Mouse (Mus musculus): ENCODE results near the gene Slc5a2. TPM values are rescaled to one million over a fixed set of nuclear protein-coding genes. Genes with fewer than 3 reads are reported as not detected.

Gene Slc5a2
- polyA plus RNA-seq, 1 experiment, result 0.08 TPM

Other genes starting within 250 kb of the Slc5a2 start
- 13.7 and 17.3 TPM in 2 replicates for gene Itgam, start 203.0 kb upstream of the Slc5a2 start, polyA plus RNA-seq (2012; rRNA removed)
- not detected in 2 replicates for gene Gm49368, start 203.0 kb upstream of the Slc5a2 start, polyA plus RNA-seq (2012; rRNA removed)
- gene Itgax, start 136.1 kb upstream of the Slc5a2 start, polyA plus RNA-seq (2012; rRNA removed), result 3.6 and 3.8 TPM in 2 replicates
- 0.22 and 0.41 TPM in 2 replicates for gene Itgad, start 111.3 kb upstream of the Slc5a2 start, polyA plus RNA-seq (2012; rRNA removed)
- 0.42 and 2.5 TPM in 2 replicates for gene Cox6a2, start 59.3 kb upstream of the Slc5a2 start, polyA plus RNA-seq (2012; rRNA removed)
- gene Armc5, start 28.3 kb upstream of the Slc5a2 start, polyA plus RNA-seq (2012; rRNA removed), result 20.1 and 21.1 TPM in 2 replicates
- 4.2 and 4.5 TPM in 2 replicates for gene 9130023H24Rik, start 27.6 kb upstream of the Slc5a2 start, polyA plus RNA-seq (2012; rRNA removed)
- 45.5 and 48.1 TPM in 2 replicates for gene Tgfb1i1, start 18.8 kb upstream of the Slc5a2 start, polyA plus RNA-seq (2012; rRNA removed)
- 40.1 and 48.1 TPM in 2 replicates for gene BC017158, start 32.5 kb downstream of the Slc5a2 start, polyA plus RNA-seq (2012; rRNA removed)
- gene Rgs10, start 153.1 kb downstream of the Slc5a2 start, polyA plus RNA-seq (2012; rRNA removed), result 5.0 and 6.7 TPM in 2 replicates
- gene Tial1, start 196.1 kb downstream of the Slc5a2 start, polyA plus RNA-seq (2012; rRNA removed), result 23.6 and 23.7 TPM in 2 replicates

Measured in gonadal fat pad, adult 2 months (tissue).